Mouse (Mus musculus): ENCODE data around the gene Grsf1.

Gene Grsf1

DNA sequence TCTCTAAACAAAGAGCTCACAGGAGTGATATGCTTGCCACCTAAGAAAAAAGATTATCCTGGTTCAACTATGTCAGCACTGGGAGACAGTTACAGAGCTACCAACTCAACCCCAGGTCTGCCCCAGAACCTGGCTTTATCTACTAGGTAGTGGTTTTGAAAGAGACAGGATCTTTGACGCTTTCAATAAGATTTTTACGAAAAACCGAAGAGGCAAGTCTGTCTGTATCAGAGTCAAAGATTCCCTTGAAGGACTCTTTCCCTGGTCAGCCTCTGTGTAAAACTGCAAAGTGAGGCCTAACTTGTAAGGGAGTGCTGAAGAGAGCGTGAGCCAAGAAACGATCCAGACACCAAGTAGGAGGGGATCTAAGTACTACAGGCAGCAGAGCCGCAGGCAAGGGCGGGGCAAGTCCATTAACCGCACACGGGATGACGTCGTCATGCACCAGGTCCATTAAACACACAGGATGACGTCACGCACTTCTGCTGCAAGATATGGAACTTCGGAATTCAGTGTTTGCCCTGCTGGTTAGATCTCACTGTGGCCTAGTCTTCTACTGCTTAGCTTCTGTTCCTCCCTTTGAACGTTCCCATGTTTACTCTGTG, 12.7 kb upstream of the Grsf1 start:
- DNase-seq (ENCODE audit: low spot score in 2 of 2): no peak

DNA sequence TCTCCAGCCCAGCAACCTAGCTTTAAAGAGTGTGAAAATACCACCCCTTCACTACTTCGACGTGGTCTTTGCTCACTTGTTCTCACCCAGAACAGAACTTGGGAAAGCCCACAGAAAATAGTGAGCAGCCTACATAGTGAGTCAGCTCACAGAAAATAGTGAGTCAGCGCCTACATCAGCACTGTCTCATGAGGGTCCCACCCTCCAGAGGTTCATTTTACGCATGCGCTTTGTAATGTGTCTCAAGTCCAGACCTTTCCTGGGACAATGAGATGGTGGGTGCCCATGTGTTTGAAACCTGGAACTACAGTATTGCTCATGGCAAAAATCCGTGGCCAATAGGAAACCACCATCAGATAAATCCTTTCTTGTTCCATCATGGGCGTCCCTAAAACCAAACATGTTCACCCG, 12.0 kb upstream of the Grsf1 start:
- no peak for DNase-seq (ENCODE audit: low spot score in 2 of 2)

DNA sequence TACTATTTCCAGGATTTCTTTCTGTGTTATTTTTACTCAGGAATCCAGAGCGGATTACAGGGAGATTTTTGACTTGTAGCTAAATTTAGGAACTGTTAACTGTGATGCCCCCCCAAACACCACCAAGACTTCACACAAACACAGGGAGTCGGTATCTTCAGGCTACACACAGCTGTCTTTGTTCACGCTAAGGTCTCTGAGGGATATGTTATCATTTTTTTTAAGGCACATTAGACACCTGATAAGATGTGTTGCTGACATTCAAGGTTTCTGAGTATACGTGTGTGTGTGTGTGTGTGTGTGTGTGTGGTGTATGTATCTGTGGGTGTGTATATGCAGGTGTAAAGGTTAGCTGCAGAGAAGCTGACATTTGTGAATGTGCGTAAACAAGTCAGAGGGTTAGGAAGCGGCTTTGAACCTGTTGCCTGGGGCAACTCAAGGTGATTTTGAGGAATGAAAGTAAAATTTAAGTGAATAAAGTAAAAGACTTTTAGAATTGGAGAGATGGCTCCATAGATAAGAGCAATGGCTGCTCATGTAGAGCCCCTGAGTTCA, 9.9 kb upstream of the Grsf1 start:
- no peak for DNase-seq (ENCODE audit: low spot score in 2 of 2)

DNA sequence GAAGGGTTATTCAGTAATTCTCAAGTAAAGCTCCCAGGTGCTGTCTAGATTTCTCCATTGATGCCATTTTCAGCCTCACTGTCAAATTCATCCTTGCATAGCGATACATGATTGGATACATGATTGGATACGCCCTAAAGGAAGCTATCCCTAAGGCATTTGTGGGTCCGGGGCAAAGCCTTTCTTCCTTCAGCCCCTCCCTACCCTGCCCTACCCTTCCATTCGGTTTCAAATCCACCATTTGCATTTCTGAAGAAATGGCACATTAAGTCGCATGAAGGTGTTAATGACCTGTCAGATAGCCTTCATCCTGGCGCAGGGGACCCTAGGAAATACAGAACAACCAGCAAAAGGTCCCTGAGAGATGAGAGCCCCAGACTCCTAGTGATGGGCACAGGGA, 9.3 kb upstream of the Grsf1 start:
- no peak for DNase-seq (ENCODE audit: low spot score in 2 of 2)

DNA sequence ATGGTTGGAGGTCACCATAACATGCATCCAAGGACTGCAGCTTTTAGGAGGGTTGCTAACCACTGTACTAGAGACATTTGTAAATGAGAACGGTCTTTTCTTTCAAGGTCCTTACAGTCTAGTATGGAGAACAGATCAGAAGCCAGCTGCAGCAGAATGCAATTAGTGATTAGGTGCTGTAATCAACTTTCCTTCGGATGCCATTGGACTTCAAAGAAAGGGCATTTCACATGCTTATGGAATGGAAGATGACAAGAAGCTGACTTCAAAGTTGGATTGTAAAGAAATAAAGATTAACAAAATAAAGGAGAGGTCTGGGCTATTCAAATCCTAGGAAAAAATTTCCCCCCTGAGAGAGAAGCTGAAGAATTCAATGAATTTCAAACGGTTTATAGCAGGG, 8.3 kb upstream of the Grsf1 start:
- DNase-seq (ENCODE audit: low spot score in 2 of 2): no peak

DNA sequence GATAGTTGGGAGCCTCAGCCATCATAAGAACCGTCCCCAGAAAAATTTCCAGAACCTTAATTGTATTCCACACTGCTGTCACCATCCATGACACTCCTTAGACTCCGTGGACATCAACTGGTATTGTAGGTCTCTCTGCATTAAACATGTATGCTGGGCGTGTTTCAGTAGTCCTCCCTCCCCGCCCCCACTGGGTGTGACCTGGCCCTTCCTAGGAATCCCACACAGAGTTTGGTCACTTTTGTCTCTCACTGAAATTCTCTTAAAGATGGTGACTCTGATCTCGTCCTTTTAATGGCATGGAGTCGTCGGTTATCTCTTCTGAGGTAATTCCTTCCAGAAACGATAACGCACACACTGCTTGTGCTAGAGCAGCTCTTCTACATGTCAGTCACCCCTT, 7.7 kb upstream of the Grsf1 start:
- no peak for DNase-seq (ENCODE audit: low spot score in 2 of 2)

DNA sequence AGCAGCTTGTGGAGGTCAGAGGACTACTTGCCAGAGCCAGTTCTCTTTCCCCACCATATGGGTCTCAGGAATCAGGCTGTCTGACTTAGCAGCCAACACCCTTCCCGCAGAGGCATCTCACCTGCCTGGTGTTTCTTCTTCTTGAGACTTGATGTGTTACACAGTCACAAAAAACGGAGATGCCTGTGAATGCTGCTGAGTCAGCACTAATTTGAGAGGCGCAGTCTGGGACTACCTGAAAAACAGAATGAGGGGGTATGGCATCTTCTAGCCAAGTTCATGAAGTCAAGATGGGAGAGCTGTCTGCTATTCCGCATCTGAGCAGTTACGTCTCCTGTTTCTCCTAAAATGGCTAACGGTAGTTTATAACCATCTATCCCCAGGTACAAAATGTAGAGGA, 4.6 kb upstream of the Grsf1 start:
- no peak for DNase-seq (ENCODE audit: low spot score in 2 of 2)

DNA sequence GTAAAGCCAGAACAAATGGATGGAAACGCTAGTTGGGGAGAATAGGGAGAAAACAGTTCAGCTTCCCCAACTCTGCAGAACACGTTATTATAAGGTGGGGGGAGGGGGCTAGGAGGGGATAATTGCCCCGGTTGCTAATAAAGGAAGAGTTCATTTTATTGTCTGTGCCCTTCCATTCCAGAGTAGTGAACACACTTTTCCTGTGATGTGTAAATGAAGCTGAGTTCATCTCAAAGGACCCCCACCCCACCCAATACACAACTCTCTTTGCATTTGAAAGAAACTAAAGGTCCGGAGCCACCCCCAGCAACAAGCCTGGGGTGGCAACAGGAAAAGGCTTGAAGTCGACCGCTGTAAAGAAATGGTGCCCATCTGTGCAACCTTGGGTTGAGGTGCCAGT, 3.4 kb upstream of the Grsf1 start:
- no peak for DNase-seq (ENCODE audit: low spot score in 2 of 2)

DNA sequence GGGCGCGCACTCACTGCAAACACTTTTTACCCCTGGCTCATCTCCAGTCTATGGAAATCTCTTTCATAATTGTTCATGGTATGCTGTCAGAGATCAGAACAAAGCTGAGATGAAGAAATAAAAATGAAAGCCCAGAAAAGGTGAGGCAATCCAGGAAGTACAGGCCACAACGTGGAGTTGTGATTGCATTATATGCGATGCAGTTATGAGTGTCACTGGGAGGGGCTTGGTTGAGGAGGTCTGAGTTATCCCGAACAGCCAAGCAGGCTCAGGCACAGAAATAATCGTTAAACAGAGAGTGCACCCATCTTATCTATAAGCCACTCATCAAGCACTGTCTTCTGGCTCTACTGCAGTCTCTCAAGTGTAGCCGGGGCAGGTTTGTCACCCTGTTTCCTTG, 3.0 kb upstream of the Grsf1 start:
- no peak for DNase-seq (ENCODE audit: low spot score in 2 of 2)

DNA sequence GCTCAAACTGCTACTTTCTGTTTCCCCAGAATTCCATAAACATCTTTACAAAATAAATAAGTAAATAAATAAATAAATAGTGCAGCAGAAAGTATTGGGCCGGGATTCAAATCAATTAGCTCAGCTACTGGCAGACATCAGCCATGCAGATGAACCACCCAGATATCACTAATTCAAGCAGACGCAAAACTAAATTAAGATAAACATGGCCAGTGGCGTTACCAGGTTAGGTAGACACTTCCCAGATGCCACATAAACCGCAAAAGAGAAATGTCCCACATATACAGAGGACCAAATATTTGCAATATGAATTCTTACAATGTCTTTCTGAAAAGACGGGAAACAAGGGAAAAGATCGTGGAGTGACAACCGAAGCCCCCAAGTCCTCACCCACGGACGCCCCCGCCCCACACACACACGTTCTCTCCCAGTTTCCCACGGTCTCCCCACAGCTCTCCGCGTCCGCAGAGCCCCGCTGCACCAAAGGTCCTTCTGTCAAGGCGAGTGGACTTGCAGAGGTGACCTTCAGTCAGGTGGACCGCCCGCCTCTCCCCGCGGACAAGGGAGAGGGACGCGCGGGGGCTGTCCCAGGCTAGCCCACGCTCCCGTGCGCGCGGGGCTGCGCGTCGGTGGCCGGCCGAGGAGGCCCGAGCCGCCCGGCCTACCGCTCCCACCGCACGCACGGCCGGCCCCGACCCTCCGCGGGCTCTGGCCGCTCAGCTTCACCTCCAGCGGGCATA, 1.1 kb downstream of the Grsf1 start:
- no peak for DNase-seq (ENCODE audit: low spot score in 2 of 2)

DNA sequence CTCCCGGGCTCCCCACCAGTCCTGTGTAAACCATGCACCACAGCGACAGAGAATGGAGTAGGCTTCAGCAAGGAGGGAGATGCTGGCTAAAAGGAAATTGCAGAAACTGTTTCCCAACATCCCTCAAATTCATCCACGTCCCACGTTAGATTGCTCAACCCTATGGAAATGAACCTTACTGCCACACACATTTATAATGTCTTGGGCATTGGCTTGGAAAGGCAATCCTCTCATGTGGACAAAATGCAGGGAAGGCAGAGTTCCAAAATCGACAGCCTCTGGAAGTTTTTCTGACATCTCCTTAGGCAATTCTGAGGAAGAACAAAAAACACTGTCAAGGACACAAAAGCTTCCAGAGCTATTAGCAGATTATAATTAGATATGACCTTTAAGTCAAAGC, 12.1 kb downstream of the Grsf1 start:
- DNase-seq (ENCODE audit: low spot score in 2 of 2): no peak

DNA sequence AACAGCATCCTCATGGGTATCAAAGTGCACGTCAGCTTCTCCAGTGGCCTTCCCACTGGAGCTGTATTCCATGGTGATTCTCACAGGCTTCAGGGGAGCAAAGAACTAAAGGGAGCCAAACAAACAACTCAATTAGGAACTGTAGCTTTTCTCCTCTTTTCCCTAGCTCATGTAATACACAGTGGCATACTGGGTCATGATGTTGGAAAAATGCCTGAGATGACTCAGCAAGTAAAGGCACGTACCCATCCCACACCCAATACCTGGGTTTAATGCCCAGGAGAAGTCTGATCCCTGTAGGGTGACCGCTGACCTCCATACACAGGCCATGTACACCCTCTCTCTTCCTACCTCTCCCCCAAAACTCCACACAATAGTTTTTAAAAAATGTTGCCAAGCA, 12.8 kb downstream of the Grsf1 start:
- no peak for DNase-seq (ENCODE audit: low spot score in 2 of 2)

DNA sequence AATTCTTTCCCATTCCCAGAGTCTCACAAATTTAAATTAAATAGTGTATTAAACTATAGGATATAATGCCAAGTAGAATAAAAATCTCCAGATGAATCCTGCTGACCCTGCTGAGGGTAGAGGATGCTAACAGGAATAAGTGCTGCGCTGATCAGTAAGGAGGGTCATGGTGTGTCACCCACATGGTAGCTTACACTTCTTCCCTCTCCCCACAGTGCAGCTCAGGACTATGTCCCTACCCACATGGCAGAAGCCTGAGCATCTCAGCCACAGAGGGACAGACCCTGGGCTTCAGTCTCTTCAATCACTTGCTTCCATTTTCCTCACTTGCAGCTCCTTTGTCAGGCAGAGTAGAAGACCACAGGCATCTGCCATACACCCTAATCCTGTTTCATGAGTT, 18.1 kb downstream of the Grsf1 start:
- no peak for DNase-seq (ENCODE audit: low spot score in 2 of 2)

DNA sequence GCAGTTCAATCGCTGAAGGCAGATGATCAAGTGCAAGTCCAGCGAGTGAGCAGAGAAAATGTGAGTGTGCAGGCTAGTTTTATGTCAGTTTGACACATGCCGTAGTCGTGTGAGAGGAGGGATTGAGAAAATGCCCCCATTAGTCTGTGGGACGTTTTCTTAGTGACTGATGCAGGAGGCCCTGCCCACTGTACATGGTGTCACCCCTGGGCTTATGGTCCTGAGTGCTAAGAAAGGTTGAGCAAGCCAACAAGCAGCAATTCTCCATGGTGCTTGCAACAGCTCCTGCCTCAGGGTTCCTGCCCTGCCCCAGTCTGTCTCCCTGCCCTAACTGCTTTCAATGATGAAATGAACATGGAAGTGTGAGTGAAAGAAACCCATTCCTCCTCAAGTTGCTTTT, 23.4 kb downstream of the Grsf1 start:
- no peak for DNase-seq (ENCODE audit: low spot score in 2 of 2)

DNA sequence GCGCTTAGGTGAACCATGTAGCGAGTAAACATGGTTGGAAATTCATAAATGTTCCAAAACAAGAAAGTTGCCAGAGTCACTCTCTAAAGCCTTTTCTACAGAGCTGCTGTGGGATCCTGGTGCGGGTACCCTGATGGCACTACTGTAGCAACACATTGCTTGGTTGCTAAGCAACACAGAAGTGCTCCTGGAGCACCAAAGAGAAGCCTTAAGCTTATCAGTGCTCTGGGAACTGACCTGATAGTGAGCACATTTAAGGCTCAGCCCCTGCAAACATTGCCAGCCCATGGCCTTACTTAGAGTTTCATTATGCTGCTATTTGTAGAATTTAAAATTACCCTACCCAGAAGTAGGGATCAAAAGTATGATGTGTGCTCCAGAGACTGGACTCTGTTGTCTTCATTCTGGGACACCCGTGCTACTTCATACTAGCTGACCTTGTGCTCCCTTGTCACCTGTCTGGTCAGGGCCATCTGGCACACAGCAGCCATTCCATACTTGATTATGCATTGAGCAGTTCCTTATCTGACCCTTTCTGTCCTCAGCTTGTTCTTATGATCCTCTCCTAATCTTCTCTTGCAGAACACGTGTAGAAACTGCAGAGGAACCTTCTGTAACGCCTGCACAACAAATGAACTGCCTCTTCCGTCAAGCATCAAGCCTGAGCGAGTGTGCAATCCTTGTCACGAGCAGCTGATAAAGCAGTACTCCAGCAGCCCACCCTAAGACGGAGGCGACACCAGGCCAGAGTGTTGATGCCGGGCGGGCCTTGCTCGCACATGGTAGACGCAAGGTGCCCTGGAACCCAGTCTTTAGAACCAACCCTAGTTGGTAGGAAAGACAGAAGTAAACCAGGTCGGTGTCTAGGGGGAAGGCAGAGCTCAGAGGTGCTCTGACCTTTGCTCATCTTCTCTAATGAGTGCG, 26.5 kb downstream of the Grsf1 start:
- DNase-seq (ENCODE audit: low spot score in 2 of 2): no peak

DNA sequence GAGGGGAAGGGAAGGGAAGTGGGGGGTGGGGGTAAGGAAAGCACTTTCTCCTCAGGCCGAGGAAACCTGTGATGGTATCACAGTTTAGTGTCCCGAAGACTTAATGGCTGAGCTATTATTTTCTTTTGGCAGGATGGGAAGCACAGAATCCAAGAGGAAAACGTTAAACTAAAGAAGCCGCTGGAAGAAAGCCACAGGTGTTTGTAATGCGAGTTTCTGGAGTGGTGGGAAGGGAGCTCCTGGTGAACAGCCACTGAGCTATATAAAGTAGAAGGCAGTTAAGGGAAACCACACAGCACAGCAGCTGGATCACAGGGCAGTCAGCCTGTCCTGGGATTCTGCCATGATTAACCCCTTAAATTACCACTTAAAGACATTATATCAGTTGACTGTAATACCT, 30.6 kb downstream of the Grsf1 start:
- DNase-seq (ENCODE audit: low spot score in 2 of 2): no peak

DNA sequence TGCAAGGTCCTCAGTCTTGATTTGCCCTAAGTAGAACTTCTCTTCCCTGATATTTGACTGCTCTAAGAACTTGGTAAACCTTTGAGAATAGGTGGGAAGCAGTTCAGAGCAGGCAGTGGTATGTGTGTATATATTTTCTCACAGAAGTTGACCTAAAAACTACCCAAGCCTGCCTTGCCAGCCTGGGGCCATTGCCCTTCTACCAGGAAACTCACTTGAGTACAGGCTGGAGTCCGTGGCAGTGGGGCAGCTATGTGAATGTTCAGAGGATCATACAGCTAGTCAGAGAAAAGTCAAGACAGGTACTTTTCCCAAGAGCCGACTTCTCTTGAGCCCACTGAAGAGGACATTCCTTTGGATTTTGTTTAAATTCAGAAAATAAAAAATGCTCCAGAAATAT, 31.1 kb downstream of the Grsf1 start:
- DNase-seq (ENCODE audit: low spot score in 2 of 2): no peak

DNA sequence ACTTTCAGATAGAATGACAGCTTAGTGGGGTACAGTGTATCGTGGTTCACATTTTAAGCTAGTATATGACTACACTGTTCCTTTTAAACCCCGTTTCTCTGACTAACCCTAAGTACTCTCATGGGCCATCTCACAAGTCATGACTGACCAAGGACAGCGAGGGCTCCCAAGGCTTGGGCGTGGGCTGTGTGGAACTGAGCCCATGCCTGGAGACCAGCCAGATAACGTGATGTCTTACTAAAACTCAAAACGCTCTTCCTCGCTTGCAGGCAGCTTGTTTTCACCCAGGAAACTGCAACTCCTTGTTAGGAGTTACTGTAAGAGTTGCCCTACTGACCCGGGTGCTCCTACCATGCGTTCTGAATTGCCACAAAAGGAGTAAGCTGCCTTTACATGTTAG, 32.5 kb downstream of the Grsf1 start:
- DNase-seq (ENCODE audit: low spot score in 2 of 2): no peak

DNA sequence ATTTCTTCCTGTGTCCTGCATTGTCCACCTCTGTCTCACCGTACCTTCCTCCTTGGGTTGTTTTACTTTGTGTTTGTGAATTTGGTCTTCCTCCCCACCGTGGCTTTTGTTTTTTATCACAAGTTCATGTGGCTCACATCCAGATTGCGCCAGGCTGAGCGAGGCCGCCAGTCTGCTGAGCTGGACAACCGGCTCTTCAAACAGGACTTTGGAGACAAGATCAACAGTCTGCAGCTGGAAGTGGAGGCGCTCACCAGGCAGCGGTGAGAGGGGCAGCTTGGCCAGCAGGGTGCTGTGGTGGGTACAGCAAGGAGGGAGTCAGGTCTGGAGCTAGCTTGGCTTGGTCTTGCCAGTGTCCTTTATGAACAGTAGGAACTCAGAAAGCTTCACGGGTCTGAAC, 33.2 kb downstream of the Grsf1 start:
- DNase-seq (ENCODE audit: low spot score in 2 of 2): no peak

DNA sequence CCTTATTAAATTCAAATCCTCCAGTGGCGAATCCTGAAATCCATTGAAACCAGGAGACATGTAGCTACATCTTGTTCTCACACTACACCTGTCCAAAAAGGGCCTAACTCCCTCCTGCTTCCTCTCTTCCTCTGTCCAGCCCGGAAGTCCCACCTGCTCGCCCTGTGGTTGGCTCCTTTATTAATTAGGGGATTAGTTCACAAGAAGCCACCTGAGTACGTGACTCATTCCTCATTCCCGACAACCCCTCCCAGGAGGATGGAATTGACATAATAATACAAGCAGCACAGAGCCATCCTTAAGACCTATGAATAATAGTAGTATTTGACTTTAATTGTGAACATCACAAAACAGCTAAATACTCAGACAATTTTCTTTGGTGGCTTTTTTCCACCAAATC, 41.9 kb downstream of the Grsf1 start:
- DNase-seq (ENCODE audit: low spot score in 2 of 2): no peak

DNA sequence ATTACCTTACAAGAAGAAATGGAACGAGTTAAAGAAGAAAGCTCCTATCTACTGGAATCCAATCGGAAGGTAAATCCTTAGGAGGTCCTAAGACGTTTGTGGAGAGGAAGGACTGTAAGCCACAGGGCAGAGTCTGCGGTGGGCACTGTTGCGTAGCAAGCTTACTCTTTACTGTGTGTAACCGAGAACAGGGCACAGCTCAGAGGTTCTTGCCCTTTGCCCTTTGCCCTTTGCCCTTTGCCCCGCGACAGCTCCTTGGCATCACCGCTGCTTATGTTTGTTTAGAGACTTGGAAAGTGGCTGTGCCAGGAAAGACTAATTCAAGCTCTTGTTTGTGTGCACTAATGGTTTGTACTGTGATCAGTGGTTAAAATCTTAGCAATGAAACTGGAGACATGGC, 43.5 kb downstream of the Grsf1 start:
- DNase-seq (ENCODE audit: low spot score in 2 of 2): no peak

DNA sequence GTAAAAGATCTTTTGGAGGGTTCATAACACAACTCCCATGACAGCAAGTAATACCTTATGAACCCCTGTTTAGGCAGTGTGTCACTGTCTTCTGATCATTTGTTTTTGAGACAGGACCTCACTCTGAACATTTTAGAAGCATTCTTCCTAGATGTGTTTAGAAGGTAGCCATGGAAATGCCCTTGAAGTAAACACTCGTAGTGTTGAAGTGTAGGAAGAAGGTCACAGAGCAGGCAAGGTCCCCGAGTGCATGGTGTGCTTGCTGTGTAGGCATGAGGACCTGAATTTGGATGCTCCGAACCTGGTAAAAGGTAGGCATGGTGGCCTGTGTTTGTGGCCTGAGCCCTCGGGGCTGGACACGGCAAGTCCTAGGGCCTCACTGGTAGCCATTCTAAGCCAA, 44.4 kb downstream of the Grsf1 start:
- DNase-seq (ENCODE audit: low spot score in 2 of 2): no peak

DNA sequence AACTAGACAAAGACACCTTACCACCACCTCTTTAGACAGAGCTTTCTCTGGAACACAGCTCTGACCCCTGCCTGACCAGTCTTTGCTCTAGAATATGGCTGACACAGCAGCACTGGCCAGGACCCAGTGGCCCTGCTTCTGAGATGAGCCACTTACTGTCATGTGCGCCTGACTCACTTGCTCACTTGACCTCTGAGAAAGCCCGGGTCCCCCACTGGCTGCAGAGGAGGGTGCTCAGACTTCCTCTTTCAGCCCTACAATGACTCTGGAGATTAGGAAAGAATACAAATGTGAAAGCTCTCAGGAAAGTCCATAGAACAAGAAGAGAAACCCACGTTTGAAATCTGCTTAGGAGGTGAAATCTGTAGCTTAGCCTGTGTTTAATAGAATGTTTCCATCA, 45.1 kb downstream of the Grsf1 start:
- DNase-seq (ENCODE audit: low spot score in 2 of 2): no peak
